Mouse (Mus musculus) forebrain, embryonic 11.5 days (tissue): ENCODE measurements around the gene E330009J07Rik. TPM values are rescaled to one million over a fixed set of nuclear protein-coding genes. Genes with fewer than 3 reads are reported as not detected.

ENCODE experiments used
- polyA plus RNA-seq: library from polyadenylated mRNA; unstranded; fragments of >200 nt; fragmentation: Nextera tagmentation; extraction: Ambion mirVana; gene quantifications from 2 replicates; pipeline ENCODE4 v1.2.1, GENCODE M21; 2014

E330009J07Rik gene
- polyA plus RNA-seq, 1 experiment from 2014 or later: 19.9 TPM

Other genes with a start within 250 kb of the E330009J07Rik start
- 46.2 and 48.7 TPM in 2 replicates for gene Agk, start 111.0 kb downstream of the E330009J07Rik start, polyA plus RNA-seq
- 0.12 and 0.15 TPM in 2 replicates for gene Wee2, start 3.0 kb upstream of the E330009J07Rik start, polyA plus RNA-seq
- gene Ssbp1, start 35.2 kb upstream of the E330009J07Rik start, polyA plus RNA-seq: 177 and 197 TPM in 2 replicates
- gene Tas2r137, start 55.1 kb upstream of the E330009J07Rik start, polyA plus RNA-seq: not detected in 2 replicates
- gene Tas2r108, start 57.4 kb upstream of the E330009J07Rik start, polyA plus RNA-seq: 0.27 TPM in 1 of 2 replicates, not detected in the other
- gene Prss37, start 83.4 kb upstream of the E330009J07Rik start, polyA plus RNA-seq: not detected in 2 replicates
- gene Olfr461, start 118.9 kb upstream of the E330009J07Rik start, polyA plus RNA-seq: 0.08 and 0.31 TPM in 2 replicates
- gene Olfr460, start 133.4 kb upstream of the E330009J07Rik start, polyA plus RNA-seq: not detected in 2 replicates
- gene Clec5a, start 149.7 kb upstream of the E330009J07Rik start, polyA plus RNA-seq: 0.72 and 0.77 TPM in 2 replicates
- gene Tas2r138, start 177.2 kb upstream of the E330009J07Rik start, polyA plus RNA-seq: not detected in 2 replicates
- 0.08 TPM in 1 of 2 replicates, not detected in the other for gene Mgam, start 192.7 kb upstream of the E330009J07Rik start, polyA plus RNA-seq